Mouse (Mus musculus): ENCODE measurements around the gene Pde11a.

Gene Pde11a

DNA sequence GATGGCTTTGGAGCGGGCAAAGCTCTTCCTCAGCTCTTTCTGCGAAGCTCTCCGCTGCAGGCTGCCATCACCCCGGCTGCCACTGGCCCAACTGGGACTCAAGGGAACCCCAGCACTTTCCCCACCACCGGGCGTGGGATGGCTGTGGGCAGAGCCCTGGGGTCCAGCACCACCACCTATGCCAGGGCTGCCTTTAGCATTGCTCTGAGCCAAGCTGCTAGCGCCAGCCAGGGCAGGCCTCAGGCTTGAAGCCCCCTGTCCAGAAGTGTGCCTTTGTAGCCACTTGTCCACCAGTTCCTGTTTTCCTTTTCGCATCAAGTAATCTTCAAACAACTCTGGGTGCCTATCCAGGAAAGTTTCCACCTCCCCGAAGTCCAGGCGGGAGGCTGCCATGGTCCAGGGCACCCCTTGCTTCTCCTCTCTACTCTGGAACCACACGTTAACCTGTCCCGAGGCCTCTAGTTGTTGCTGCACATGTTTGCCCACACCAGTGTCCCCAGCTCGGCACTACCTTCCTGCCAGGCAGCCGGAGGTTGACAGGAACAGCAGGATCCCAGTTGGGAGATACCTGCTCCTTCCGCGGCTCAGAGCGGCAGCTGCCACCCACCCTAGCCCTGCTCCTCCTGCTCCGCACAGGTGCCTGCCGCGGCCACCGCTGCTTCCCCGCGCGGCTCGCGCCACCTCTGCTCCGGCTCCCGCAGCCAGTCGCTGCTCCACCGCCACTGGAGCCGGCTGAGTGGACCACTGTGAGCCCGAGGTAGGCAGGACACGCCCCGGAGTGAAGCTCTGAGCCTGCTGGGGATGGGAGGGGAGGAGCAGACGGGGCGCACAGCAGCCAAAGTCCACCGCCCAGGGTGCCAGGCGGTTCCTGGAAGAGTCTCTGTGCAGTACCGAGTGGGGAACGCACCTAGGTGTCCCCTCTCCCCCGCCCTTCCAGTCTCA is at the start of gene Pde11a:
TSS of gene Pde11a (minus strand) at position 560 of the 942 bp plus-strand sequence.
- DNase-seq (ENCODE audit: low read depth) = no peak

DNA sequence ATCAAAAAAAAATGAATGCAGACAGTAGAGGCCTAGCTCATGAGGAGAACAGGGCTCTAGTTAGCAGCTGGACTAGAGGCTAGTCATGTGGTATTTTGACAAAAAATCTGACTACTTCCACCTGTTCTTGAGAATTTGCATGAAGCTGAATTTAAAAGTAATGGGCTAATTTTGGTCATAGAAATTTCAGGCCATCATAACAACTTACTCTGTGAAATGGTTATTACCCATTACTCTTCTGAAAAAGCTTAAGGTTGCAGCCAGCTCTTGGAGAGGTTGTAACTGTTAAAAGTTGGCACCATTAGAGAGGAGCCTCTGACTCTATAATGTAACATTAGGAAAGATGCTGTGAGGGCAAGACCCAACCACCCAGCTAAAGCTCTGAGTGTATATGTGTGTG is 48.0 kb upstream of the Pde11a start:
- no peak for DNase-seq (ENCODE audit: low read depth)

DNA sequence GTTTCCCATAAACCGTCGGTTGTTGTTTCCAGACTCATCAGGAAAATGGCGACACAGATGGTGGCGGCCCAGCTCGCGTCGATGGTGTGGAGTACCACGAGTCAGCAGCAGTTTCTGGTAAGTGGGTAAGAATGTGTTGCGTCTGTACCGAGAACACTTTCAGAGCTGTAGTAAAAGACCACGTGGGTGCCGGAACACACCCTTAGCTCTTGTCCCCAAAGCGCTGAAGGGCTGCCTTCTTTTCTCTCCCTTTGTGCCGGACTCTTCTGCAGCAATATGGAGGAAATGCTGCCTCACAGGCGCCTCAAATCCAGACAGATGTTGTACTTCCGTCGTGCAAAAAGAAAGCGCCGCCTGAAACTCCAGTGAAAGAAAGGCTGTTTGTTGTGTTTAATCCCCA is 40.1 kb upstream of the Pde11a start:
- DNase-seq (ENCODE audit: low read depth) = no peak

DNA sequence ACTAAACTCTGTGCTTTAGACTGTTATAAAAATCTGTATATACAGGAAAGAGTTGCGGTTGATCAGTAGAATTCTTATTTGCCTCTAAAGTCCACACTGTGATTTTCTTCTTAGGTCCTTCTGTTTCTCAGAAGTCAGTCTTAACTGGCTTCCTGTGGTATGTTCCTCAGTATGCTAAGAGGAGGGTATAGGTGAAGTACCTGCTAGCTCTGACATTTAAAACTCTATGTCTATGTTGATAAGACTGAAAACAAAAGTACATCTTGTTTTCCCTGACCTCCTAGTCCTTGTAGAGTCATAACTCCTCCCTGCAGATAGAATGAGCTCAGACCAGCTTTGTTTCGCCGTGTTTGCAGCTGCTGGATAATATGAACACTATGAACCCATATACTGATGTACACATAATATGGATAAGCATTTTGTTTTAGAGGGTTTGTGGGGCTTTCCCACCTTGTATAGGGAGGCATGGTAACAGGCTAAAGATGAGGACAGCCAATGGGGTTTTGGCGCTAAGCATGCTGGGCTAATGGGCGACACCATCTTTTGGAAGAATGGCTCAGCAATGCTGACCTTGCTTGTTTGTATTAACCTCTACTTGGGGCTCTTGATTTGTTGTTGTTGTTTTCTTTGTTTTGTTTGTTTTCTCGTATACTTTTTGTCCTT is 36.1 kb upstream of the Pde11a start:
- no peak for DNase-seq (ENCODE audit: low read depth)

DNA sequence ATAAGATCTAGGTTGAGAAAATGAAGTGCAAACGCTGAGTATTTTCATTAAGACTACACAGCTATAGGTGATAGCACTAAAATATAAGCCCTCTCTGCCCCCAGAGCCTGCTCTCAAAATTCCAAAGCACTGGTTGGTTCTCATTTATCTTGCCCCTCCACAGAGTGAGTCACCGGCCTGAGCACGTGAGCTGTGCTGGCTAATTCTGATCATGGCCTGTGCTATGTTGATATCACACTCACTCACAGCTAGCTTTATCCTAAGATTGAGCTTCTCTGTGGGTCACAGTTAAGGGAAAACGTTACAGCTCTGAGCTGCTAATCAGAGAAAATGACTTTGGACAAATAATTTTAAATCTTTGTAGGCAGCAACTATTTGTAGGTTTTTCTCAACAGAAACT is 33.7 kb upstream of the Pde11a start:
- DNase-seq (ENCODE audit: low read depth) = peak; percentile 25

DNA sequence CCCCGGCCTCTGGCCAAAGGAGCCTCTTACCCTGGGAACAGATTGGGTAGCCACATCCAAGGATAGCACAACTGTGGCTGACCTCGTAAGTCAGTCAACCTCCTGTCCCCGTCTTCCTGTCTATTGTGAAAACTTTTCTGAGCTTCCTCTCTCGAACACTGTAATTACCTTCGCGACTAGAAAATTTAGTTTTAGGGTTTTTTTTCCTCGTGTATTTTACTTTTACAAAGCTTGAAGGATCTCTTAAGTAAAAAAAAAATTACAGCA is 32.0 kb upstream of the Pde11a start:
- DNase-seq (ENCODE audit: low read depth) = peak; percentile 55

DNA sequence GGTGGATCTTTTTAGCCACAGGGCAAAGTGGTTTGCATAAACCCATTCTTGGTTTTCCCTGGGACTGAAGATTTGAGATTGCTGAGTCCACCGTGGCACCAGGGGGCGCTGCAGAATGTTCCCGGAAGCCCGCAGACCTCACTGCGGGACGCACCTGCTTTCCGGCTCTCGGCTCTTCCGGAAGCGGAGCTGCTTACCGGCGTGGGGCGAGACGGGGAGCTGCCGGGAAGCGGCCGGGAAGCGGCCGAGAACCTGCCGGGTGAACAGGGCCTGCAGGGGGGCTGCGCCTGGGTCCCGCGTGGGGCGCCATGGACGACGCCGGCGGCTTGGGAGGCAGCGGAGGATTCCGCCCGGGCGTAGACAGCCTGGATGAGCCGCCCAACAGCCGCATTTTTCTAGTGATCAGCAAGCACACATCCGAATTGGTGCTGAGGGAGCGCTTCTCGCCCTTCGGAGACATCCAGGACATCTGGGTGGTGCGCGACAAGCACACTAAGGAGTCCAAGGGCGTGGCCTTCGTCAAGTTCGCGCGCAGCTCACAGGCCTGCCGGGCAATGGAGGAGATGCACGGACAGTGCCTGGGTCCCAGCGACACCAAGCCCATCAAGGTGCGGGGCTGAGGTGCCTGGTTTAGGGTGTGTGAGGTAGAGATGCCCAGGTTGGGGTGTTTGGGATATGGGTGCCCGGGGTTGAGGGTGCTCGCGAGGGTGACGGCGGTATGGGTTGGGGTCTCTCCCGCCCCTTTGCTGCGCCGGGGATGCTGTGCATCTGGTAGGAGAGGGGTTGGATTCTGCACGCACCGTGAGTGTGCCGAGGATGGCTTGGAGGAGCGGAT is 31.5 kb upstream of the Pde11a start, which contains the start of gene Rbm45:
TSS of gene Rbm45 (plus strand) at position 164 of the 835 bp plus-strand sequence.
- peak; percentile 85 for DNase-seq (ENCODE audit: low read depth)

DNA sequence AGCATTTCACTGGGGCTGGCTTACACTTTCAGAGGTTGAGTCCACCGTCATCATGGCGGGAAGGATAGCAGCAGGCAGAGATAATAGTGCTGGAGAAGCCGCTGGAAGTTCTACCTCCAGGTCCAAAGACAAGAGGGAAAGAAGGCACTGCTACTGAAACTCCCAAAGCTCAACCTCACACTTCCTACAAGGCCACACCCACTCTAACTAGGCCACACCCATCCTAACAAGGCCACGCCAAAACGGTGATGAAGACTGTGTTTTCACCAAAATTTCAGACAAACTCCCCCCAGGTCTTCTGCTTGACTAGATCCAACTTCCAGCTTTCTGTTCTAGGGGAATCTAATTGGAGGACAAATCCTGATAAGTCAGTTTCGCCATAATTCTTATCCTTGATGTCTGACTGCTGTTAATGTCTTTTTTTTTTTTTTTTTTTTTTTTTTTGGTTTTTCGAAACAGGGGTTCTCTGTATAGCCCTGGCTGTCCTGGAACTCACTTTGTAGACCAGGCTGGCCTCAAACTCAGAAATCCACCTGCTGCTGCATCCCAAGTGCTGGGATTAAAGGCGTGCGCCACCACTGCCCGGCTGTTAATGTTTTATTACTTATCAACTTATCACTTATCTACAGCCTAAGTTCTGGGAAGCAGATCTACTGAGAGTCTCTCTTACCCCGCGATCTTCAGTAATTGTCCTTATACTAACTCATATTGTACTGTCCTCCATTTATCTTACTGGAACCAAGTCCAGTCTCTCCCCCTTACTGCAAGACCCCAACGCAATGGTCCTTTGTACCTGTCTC is 30.5 kb upstream of the Pde11a start:
- peak; percentile 37 for DNase-seq (ENCODE audit: low read depth)

DNA sequence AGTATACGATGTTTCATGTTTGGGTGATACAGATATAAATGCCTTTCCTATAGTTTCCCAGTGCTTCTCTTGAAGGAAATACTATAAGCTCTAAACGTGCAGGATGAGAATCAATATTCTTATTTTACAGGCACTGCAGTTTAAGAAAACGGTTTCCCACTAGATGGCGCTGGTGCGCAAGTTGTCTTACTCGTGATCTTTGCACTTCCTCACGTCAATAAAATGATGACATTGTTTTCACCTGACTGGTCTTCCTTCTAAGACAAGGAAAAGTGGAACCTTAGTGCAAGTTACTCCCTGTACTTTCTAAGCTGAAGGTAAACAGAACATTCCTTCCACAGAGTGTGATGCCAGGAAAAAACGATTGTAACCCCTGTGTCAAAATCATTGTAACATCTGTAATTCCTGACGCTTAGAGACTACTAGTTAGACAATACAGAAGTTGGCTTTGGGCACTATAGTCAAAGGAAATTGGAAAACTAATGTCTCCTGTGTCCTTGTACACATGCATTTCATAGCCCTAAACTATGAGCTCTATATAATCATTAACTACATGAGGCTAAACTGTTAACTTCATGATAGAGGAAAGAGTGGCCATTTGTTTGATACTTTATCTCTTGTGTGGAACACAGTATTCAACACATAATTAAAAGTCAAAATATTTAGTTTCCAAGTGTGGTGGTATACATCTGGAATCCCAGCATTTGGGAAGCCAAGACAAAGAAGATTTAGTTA is 28.8 kb upstream of the Pde11a start:
- DNase-seq (ENCODE audit: low read depth) = peak; percentile 82

DNA sequence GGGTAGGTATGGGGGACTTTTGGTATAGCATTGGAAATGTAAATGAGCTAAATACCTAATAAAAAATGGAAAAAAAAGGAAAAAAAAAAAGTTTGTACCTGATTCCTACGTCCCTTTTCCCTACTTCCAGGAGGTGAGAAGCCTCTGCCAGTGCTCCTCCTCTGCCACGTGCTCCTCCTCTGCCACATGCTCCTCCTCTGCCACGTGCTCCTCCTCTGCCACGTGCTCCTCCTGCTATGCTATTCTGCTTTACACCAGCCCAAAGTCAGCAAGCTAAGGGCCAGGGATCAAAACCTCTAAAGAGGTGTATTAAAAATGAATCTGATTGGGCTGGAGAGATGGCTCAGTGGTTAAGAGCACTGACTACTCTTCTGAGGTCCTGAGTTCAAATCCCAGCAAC is 27.2 kb upstream of the Pde11a start:
- no peak for DNase-seq (ENCODE audit: low read depth)

DNA sequence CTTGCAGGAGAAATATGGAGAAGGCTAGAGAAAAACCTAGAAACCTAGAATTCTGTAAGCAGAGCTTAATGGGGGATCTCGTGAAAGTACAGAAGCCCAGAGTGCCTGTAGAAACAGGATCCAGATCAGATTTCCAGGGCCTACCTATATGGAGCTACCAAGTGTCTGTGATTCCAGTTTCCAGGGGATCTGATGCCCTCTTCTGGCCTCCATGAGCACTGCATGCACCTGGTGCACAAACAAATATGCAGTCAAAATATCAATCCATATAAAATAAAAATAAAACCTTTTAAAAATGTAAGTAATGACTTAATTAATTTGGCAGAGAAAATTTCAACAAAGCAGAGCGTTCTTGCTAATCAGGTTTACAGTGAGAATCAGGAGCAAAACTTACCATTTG is 23.5 kb upstream of the Pde11a start:
- DNase-seq (ENCODE audit: low read depth) = peak; percentile 46

DNA sequence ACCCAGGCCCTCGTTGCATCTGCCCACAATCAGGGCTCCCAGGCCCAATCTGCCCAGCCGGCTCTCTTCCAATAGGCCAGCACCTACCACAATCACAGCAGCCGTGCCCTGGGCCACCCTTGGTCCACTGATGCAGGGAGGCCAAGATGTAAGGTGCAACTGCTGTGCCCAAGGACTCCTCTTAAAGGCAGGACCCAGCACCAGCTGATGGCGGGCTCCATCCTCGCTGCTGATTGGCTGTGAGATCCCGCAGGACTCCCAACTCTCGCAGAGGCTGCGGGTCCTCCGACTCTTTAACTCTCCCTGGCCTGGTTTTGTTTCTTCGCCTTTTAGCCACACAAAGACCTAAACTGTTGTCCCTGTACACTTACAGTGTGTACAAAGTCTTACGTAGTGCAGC is 21.7 kb upstream of the Pde11a start, which contains the start of gene Cyct:
TSS of gene Cyct (minus strand) at position 225 of the 400 bp plus-strand sequence.
- no peak for DNase-seq (ENCODE audit: low read depth)

DNA sequence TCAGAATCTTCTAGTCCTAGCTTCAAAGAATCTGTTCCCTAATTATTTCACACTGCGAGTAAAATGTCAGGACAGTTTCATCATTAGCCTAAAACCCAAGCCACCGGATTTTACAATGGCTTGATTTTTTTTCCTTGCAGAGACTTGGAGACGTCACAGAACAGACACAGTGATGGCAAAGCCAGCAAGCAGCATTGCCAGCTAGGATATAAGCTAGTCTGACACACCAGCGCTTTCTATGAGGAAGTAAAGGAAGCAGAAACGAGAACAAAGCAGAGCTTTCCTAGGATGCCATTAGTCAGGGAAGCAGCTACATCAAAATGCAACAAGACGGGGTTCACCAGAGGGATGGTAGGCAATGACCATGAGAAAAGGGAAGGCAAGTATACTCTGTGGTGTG is 9.3 kb upstream of the Pde11a start:
- DNase-seq (ENCODE audit: low read depth) = no peak

DNA sequence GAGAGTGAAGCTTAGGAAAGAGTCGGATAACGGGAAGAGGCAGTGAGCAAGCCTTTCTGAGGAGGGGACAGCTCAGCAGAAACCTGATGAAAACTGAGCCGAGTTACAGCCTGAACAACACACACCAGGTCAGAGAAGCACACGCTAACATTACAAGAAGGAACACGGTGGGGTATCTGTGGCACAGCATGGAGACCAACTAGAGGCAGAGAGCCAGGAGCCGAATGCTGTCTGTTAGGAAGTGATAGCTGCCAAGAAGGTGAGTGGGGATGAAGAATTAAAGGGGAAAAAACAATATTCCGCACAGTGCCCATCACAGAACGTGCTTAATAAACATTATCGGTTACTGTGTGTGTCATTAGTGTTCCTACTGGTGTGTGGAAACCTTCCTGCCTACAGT is 3.6 kb upstream of the Pde11a start:
- DNase-seq (ENCODE audit: low read depth) = no peak

DNA sequence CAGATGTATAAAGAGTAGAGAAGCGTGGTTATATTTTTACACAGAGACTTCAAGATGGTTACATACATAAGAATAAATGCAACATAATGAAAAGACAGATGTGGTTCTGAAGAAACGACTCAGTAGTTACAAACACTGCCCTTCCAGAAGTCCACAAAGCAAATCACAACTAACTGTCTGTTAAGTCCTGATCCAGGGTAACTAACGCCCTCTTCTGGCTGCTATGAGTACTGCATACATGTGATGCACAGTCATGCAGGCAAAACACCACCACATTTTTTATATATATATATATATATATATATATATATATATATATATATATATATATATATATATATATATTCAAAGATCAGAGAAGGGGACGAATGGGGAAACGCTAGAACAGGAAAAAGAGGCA is 4.0 kb downstream of the Pde11a start:
- peak; percentile 20 for DNase-seq (ENCODE audit: low read depth)

DNA sequence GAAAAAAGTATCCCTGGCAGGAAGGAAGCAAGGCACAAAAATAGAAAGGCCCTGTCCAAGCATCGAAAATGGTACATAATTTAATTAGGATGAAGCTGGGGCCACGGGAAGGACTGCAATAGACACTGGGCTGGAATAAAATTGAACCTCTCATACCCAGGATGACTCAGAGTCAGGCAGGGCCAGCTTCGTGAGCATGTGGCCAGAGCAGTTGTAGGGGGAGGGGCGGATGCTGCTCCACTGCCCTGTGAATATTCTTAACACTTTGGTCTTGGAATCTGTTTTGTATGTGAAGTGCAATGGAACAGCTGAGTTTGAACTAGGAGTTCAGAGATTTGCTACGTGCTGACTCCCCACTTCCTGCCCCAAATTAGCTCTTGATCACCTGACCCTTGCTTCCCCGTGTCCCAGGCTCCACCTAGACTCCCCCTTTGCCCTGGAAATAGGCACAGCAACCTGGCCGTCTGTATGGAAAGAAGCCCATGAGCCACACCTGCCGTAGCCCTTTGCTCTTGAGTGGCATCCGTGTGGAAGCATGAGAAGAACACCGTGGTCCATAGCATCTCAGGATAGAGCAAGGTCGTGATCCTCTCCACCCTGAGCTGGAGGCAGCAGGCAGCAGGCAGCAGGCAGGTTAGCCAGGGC is 6.3 kb downstream of the Pde11a start:
- DNase-seq (ENCODE audit: low read depth) = peak; percentile 2

DNA sequence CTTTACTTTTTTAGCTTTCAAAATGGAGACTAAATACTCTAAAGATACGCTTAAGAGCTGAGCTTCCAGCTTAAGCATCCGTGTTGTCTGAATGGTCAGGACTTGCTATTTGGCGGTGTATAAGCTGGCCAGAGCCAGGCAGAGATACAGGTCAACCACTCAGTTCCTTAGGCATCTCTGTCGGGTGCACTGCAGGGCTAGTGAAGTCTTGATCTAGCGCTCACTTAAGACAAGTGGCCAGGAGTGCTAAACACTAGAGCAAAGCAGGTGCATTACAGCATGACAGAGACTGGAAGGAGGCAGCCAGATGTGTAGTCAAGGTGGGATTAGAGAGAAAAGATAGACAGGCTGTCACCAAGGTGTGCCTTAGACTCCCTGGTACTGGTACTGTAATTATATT is 8.5 kb downstream of the Pde11a start:
- no peak for DNase-seq (ENCODE audit: low read depth)

DNA sequence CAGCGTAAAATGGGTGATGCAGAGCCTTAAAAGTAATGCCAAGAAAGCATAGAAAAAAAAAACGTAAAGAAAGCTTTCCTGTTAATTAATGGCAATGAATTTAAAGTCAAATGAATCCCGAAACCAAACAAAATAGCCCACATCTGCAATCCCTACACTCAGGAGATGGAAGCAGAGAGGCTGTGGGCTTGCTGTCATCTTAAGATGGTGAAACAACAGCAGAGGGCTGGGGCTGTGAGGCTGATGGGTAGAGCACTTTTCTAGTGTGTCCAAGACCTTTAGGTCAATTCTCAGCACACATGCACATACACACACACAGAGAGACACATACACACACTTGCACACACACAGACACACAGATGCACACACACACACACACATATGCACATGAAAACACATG is 12.4 kb downstream of the Pde11a start:
- no peak for DNase-seq (ENCODE audit: low read depth)

DNA sequence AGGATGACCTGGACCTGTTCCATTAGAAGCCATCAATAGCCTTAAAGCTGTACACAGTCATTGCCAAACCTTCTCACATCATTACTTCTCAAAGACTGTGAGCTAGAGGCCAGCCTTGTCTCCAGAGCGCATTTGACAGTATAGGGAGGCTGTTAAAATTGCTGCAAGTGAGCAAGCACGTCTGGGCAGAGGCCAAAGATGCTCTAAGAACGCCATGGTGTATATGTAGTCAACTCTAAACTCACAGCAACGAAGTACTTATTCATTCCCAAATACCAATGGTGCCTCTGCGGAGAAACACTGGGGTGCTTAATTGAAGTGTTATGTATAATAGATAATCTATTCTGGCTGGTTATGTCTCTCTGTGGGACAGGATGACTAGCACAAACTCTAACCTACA is 14.1 kb downstream of the Pde11a start:
- DNase-seq (ENCODE audit: low read depth) = no peak

DNA sequence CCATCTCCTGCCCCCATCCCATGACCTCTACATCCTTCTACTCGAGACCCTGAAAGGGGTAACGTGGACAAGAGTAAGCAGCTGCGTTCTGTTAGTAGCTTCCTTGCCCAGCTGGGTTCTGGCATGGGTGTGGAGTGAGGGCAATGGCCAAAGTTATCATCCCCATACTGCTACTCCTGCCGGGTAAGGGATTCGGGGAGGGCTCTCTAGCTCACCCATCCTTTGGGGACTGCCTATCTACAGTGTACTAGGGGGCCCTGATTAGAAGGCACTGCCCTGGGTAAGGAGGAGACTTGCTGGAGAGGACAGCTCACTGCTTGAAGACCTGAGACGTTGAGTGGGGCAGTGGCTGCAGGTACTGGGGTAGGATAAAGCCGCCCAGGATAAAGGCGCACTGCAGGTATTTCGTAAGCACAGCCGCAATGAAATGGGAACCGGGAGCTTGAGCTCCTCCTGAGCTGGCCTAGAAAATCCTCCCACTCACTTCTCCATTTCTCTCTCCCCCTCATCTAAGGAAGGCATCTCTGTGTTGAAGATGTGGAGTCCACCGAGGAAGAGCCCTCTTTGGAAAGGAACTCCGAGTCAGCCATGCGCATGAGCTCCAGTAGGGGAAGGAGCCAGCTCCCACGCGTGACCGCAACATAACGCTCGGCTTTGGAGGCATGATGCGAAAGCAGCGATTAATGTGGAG is 15.2 kb downstream of the Pde11a start:
- no peak for DNase-seq (ENCODE audit: low read depth)
